Mouse (Mus musculus) liver, adult 2 months (tissue): ENCODE data around the gene Eif4g3. TPM values are rescaled to one million over a fixed set of nuclear protein-coding genes. Genes with fewer than 3 reads are reported as not detected.
"Not testable (repeated sequence)": the region's sequence is repeated elsewhere in the genome, so short reads cannot be mapped to it uniquely, and the experiment has no call there.

Experiments used
- DNase-seq: peaks from one replicate; pipeline ENCODE4 v3.0.0-alpha.2; 2011; ENCODE audit warnings: low read depth, low spot score; ENCODE audit errors: extremely low read depth
- H3K27ac ChIP-seq: fragments of 200-500 bp; replicated peaks from 2 replicates; pipeline ENCODE4 v1.5.1; 2012; ENCODE audit warnings: low read depth, mild to moderate bottlenecking, control low read depth, inconsistent platforms, low read length; ENCODE audit not compliant: insufficient read depth
- H3K27me3 ChIP-seq: fragments of 200-500 bp; 2 replicates; pipeline ENCODE4 v1.6.1; 2012; ENCODE audit warnings: mild to moderate bottlenecking, moderate library complexity, low read length, inconsistent platforms; ENCODE audit not compliant: control insufficient read depth, insufficient read depth
- H3K36me3 ChIP-seq: fragments of 200-500 bp; 2 replicates; pipeline ENCODE4 v1.6.1; 2012; ENCODE audit warnings: low read length, inconsistent platforms; ENCODE audit not compliant: control insufficient read depth, insufficient read depth
- H3K4me1 ChIP-seq: fragments of 200-500 bp; 2 replicates; pipeline ENCODE4 v1.6.1; 2011; ENCODE audit warnings: low read length; ENCODE audit not compliant: control insufficient read depth, insufficient read depth
- H3K4me3 ChIP-seq: fragments of 200-500 bp; 2 replicates; pipeline ENCODE4 v1.5.1; 2011; ENCODE audit warnings: low read depth, mild to moderate bottlenecking, control low read depth, low read length, moderate library complexity; ENCODE audit not compliant: insufficient read depth
- H3K79me2 ChIP-seq: fragments of 200-500 bp; 2 replicates; pipeline ENCODE4 v1.6.1; 2012; ENCODE audit warnings: inconsistent platforms, mild to moderate bottlenecking, low read length, moderate library complexity; ENCODE audit not compliant: control insufficient read depth, insufficient read depth
- H3K9ac ChIP-seq: fragments of 200-500 bp; 2 replicates; pipeline ENCODE4 v1.6.1; 2012; ENCODE audit warnings: low read depth, mild to moderate bottlenecking, control low read depth, inconsistent platforms, low read length
- CTCF ChIP-seq: fragments of 200-500 bp; IDR thresholded peaks from 2 replicates; pipeline ENCODE4 v1.5.1; 2011; ENCODE audit warnings: low read depth, low read length, control low read depth
- POLR2A ChIP-seq: fragments of 200-500 bp; IDR thresholded peaks from 2 replicates; pipeline ENCODE4 v1.6.1; 2011; ENCODE audit warnings: low read length, control low read depth; ENCODE audit not compliant: insufficient read depth; ENCODE audit errors: extremely low read depth
- WGBS: fragments of 180-500 bp; shearing (Covaris S2); methylation state at CpG from one replicate; pipeline ENCODE4 v1.1.7; 2018; 5-methylcytosine and 5-hydroxymethylcytosine counted together
- polyA plus RNA-seq: library from polyadenylated mRNA; depleted of rRNA; stranded (reverse); fragments of >200 nt; gene quantifications from 2 replicates; pipeline ENCODE4 v1.2.3, GENCODE M21; 2012
- total RNA-seq: library from RNA; depleted of rRNA; stranded (reverse); fragments of >200 nt; gene quantifications from 2 replicates; pipeline ENCODE4 v1.2.3, GENCODE M21; 2014

Eif4g3 gene
- total and polyA plus RNA-seq, 2 experiments: 9.7 to 17.0 TPM

GRCm38 (mm10) chr4:138044841-138045500, 52.1 kb downstream of the Eif4g3 start:
- H3K36me3 ChIP-seq: peaks cover 8% of the 10 kb centered on the region; the same call in 1 of the 2 replicates
- H3K4me3 ChIP-seq: no peak overlapping the region
- 95% methylated on average over 16 of the region's 16 CpGs for WGBS
- H3K4me1 ChIP-seq: no peaks in the 10 kb centered on the region
- no peak overlapping the region for H3K9ac ChIP-seq
- H3K27ac ChIP-seq: no peak overlapping the region
- H3K27me3 ChIP-seq: no peaks in the 10 kb centered on the region
- peaks cover 8% of the 10 kb centered on the region; the same call in 1 of the 2 replicates for H3K79me2 ChIP-seq
- DNase-seq: peak; percentile 39
- TF ChIP-seq POLR2A (no peak), CTCF (no peak)

- no peak for DNase-seq
- H3K27ac ChIP-seq: no peak overlapping the region
- no peaks in the 10 kb centered on the region for H3K4me1 ChIP-seq
- no peaks in the 10 kb centered on the region for H3K27me3 ChIP-seq
- H3K4me3 ChIP-seq: no peak overlapping the region
- TF ChIP-seq CTCF (peak; percentile 58), POLR2A (no peak)
- H3K79me2 ChIP-seq: peaks cover 11% of the 10 kb centered on the region; the same call in 1 of the 2 replicates
- H3K36me3 ChIP-seq: peaks cover 8% of the 10 kb centered on the region; the same call in 1 of the 2 replicates
- H3K9ac ChIP-seq: no peak overlapping the region
- 95% methylated on average over 1 of the region's 1 CpGs for WGBS
Observed at GRCm38 (mm10) chr4:138045809-138046208, 53.0 kb downstream of the Eif4g3 start.

- H3K79me2 ChIP-seq: peaks cover 11% of the 10 kb centered on the region; the same call in 1 of the 2 replicates
- no peak for TF ChIP-seq POLR2A
- no peak for TF ChIP-seq CTCF
- H3K36me3 ChIP-seq: peaks cover 8% of the 10 kb centered on the region; the same call in 1 of the 2 replicates
- 98% methylated on average over 8 of the region's 8 CpGs for WGBS
- H3K27me3 ChIP-seq: no peaks in the 10 kb centered on the region
- H3K27ac ChIP-seq: no peak overlapping the region
- no peak overlapping the region for H3K9ac ChIP-seq
- no peak overlapping the region for H3K4me3 ChIP-seq
- no peaks in the 10 kb centered on the region for H3K4me1 ChIP-seq
- DNase-seq: no peak
Observed at GRCm38 (mm10) chr4:138046371-138046770, 53.5 kb downstream of the Eif4g3 start.

GRCm38 (mm10) chr4:138049547-138049946, 56.7 kb downstream of the Eif4g3 start:
- TF ChIP-seq POLR2A: no peak
- no peak for TF ChIP-seq CTCF
- Histone ChIP-seq H3K4me1 (no peaks in the 10 kb centered on the region), H3K27me3 (no peaks in the 10 kb centered on the region), H3K9ac (no peak overlapping the region), H3K36me3 (peaks cover 11% of the 10 kb centered on the region; the same call in 1 of the 2 replicates), H3K79me2 (peaks cover 14% of the 10 kb centered on the region; the same call in 1 of the 2 replicates), H3K27ac (no peak overlapping the region), H3K4me3 (no peak overlapping the region)
- no peak for DNase-seq
- WGBS: 87% methylated on average over 6 of the region's 6 CpGs

- no peak for DNase-seq
- H3K9ac ChIP-seq: no peak overlapping the region
- H3K4me1 ChIP-seq: no peaks in the 10 kb centered on the region
- H3K27ac ChIP-seq: no peak overlapping the region
- H3K79me2 ChIP-seq: peaks cover 10% of the 10 kb centered on the region; the same call in 1 of the 2 replicates
- H3K36me3 ChIP-seq: peaks cover 5% of the 10 kb centered on the region; the same call in 1 of the 2 replicates
- H3K4me3 ChIP-seq: no peak overlapping the region
- no peak for TF ChIP-seq POLR2A
- no peak for TF ChIP-seq CTCF
- 96% methylated on average over 9 of the region's 9 CpGs for WGBS
- H3K27me3 ChIP-seq: no peaks in the 10 kb centered on the region
Observed at GRCm38 (mm10) chr4:138051488-138051887, 58.7 kb downstream of the Eif4g3 start.

GRCm38 (mm10) chr4:138056658-138057057, 63.8 kb downstream of the Eif4g3 start:
- H3K27ac ChIP-seq: no peak overlapping the region
- H3K4me3 ChIP-seq: no peak overlapping the region
- 0 out of 2 replicates have a peak, but pooled peaks cover 3% of the 10 kb centered on the region for H3K4me1 ChIP-seq
- DNase-seq: no peak
- H3K27me3 ChIP-seq: no peaks in the 10 kb centered on the region
- H3K9ac ChIP-seq: no peak overlapping the region
- 76% methylated on average over 5 of the region's 5 CpGs for WGBS
- no peak for TF ChIP-seq POLR2A
- TF ChIP-seq CTCF: no peak
- H3K79me2 ChIP-seq: peaks cover 2% of the 10 kb centered on the region; the same call in 1 of the 2 replicates
- H3K36me3 ChIP-seq: peaks cover 10% of the 10 kb centered on the region; the same call in 1 of the 2 replicates

GRCm38 (mm10) chr4:138057196-138057754, 64.5 kb downstream of the Eif4g3 start:
- H3K4me3 ChIP-seq, H3K79me2 ChIP-seq, H3K9ac ChIP-seq, H3K27me3 ChIP-seq, H3K27ac ChIP-seq, DNase-seq, H3K4me1 ChIP-seq: not testable (repeated sequence)
- peaks cover 10% of the 10 kb centered on the region; the same call in 1 of the 2 replicates for H3K36me3 ChIP-seq
- 95% methylated on average over 22 of the region's 22 CpGs for WGBS
